ENCODE assay signal across 8 mouse cellular contexts in the genomic region with DNA sequence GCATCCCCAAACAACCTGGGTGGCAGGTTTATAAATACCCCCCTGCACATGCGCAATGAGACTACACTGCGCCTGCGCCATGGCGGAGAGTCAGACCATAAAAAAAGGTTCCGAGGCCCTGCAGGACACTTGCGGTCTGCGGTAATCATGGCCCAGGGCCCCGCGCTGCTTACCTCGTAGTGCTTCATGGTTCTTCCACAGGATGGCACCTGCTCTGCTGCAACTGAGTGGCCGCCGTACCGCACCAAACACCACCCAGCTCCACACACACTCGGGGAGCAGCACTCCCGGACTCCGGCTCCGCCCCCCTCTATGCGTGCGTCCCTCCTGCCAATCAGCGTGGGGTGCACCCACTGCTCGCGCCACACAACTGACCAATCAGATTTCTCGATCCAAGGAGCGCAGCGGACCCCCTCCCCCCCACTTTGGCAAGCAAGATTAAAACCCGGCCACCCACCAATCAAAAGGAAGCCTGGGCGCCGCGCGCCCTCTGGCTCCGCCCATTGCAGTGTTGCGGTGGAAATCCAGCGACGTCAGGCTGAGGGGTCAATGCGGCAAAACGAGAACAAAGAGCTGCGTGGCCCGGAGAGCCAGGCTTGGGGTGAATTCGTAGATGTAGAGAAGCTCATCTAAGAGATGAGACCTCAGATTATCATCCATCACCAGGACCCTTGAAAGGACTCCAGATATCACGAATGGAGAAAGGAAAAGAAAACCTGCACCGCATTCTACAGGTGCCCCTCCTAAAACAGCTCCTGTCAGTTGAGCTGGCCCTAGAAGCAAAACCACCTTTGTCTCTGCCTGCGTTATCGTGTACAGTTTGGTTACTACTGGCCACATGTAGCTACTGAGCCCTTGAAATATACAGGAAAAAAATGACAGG. TPM values are rescaled to one million over a fixed set of nuclear protein-coding genes. Genes with fewer than 3 reads are reported as not detected.
DNase-seq lines count a peak whose midpoint lies in the region; ATAC-seq lines count a peak whose summit lies in the region.

No protein-coding gene starts in this region.

- H3K4me3 ChIP-seq in hindbrain, embryonic 15.5 days: peak overlapping the region; percentile 71

- no peaks in the 10 kb centered on the region for H3K36me3 ChIP-seq in hindbrain, embryonic 15.5 days

- peak; percentile 98 for ATAC-seq in hindbrain, embryonic 15.5 days (ENCODE audit: low FRiP score, low read depth)

- H3K27me3 ChIP-seq in hindbrain, embryonic 15.5 days: no peaks in the 10 kb centered on the region

- DNase-seq in R1 (ENCODE audit: low read depth, low spot score): peak; percentile 98
- peak; percentile 99 for DNase-seq in cerebellum, postnatal 25 days
- peak; percentile 91 to 96 for DNase-seq in frontal cortex, postnatal 25 days (ENCODE audit: low spot score in 2 of 2)
- peak; percentile 97 for DNase-seq in left cerebral cortex, adult 11 months (ENCODE audit: low spot score)
- DNase-seq in lung, postnatal 4 days: peak; percentile 97 to 98
- DNase-seq in retina, postnatal 7 days (ENCODE audit: low read depth, low spot score): peak; percentile 99
- peak; percentile 88 for DNase-seq in urinary bladder, adult 2 months (ENCODE audit: low spot score)

- H3K9me3 ChIP-seq in hindbrain, embryonic 15.5 days: no peaks in the 10 kb centered on the region

- H3K9ac ChIP-seq in hindbrain, embryonic 15.5 days: peak overlapping the region; percentile 89

- peak overlapping the region; percentile 66 for H3K4me2 ChIP-seq in hindbrain, embryonic 15.5 days

- WGBS in hindbrain, embryonic 15.5 days: under 1% methylated on average over 43 of the region's 43 CpGs

- peaks cover 42% of the 10 kb centered on the region for H3K4me1 ChIP-seq in hindbrain, embryonic 15.5 days (replicated peaks)

- H3K27ac ChIP-seq in hindbrain, embryonic 15.5 days (replicated peaks): peak overlapping the region; percentile 96

RNA-seq across cellular contexts. Expression of a gene that starts 13.4 kb away (rescaled TPM):
- polyA plus RNA-seq in hindbrain, embryonic 15.5 days (2015; fragmentation: Nextera tagmentation; extraction: Ambion mirVana): 1,382 and 1,396 TPM in 2 replicates
- polyA plus RNA-seq in urinary bladder, adult 2 months (2012; rRNA removed): 298 and 313 TPM in 2 replicates

RNA-seq across cellular contexts. Expression of a gene that starts 13.6 kb away (rescaled TPM):
- polyA plus RNA-seq in hindbrain, embryonic 15.5 days (2015; fragmentation: Nextera tagmentation; extraction: Ambion mirVana): 58.1 and 60.9 TPM in 2 replicates
- polyA plus RNA-seq in urinary bladder, adult 2 months (2012; rRNA removed): 30.7 and 36.8 TPM in 2 replicates

RNA-seq across cellular contexts. Expression of a gene that starts 27.9 kb away (rescaled TPM):
- 333 and 340 TPM in 2 replicates for polyA plus RNA-seq in hindbrain, embryonic 15.5 days (2015; fragmentation: Nextera tagmentation; extraction: Ambion mirVana)
- polyA plus RNA-seq in urinary bladder, adult 2 months (2012; rRNA removed): 241 and 263 TPM in 2 replicates

RNA-seq across cellular contexts. Expression of a gene that starts 58.1 kb away (rescaled TPM):
- polyA plus RNA-seq in hindbrain, embryonic 15.5 days (2015; fragmentation: Nextera tagmentation; extraction: Ambion mirVana): 132 and 133 TPM in 2 replicates
- 86.2 and 102 TPM in 2 replicates for polyA plus RNA-seq in urinary bladder, adult 2 months (2012; rRNA removed)

RNA-seq across cellular contexts. Expression of a gene that starts 58.8 kb away (rescaled TPM):
- polyA plus RNA-seq in hindbrain, embryonic 15.5 days (2015; fragmentation: Nextera tagmentation; extraction: Ambion mirVana): 0.04 TPM in 1 of 2 replicates, not detected in the other
- not detected in 2 replicates for polyA plus RNA-seq in urinary bladder, adult 2 months (2012; rRNA removed)

Comparison
In these comparisons a context has a peak if more than half of its experiments do, and no peak if none do; other contexts are left out.
1. Peak in every context shown above with its lines: DNase-seq, ATAC-seq, H3K4me3 ChIP-seq and H3K27ac ChIP-seq.